Mouse (Mus musculus): Measurements from ENCODE around the gene Cd8a. TPM values are rescaled to one million over a fixed set of nuclear protein-coding genes. Genes with fewer than 3 reads are reported as not detected.
"Not testable (repeated sequence)": the region's sequence is repeated elsewhere in the genome, so short reads cannot be mapped to it uniquely, and the experiment has no call there.

Cd8a gene
- total RNA-seq (2021), result under 1 TPM; 0.13 to 0.25 TPM
- 0.26 and 0.72 TPM in 2 replicates for polyA plus RNA-seq (2012; rRNA removed)
- long read RNA-seq, result 0 reads

- WGBS, result 62% methylated on average over 14 of the region's 14 CpGs
- TF ChIP-seq CTCF (IDR thresholded peaks at IDR 0.05) (no peak), POLR2A (IDR thresholded peaks at IDR 0.05; ENCODE audit: insufficient read depth, low read depth, low read length) (no peak), EP300 (IDR thresholded peaks at IDR 0.05; ENCODE audit: insufficient read depth, low read depth, low read length) (no peak)
- intact Hi-C loops (cut with DNase I), result no loop called here
Measured at GRCm38 (mm10) chr6:71373249-71373775, at the start of gene Cd8a. Cd8a (plus strand) TSS chr6:71373427.

GRCm38 (mm10) chr6:71324816-71325215 lies 48.4 kb upstream of the Cd8a start:
- no peak for TF ChIP-seq CTCF (IDR thresholded peaks at IDR 0.05)
- TF ChIP-seq EP300 (IDR thresholded peaks at IDR 0.05; ENCODE audit: insufficient read depth, low read depth, low read length), result no peak
- TF ChIP-seq POLR2A (IDR thresholded peaks at IDR 0.05; ENCODE audit: insufficient read depth, low read depth, low read length), result no peak
- Histone ChIP-seq H3K27ac (no peak overlapping the region), H3K36me3 (ENCODE audit: control insufficient read depth, insufficient read depth, low read length) (no peaks in the 10 kb centered on the region), H3K27me3 (ENCODE audit: control insufficient read depth, insufficient read depth, low read length) (no peaks in the 10 kb centered on the region), H3K4me3 (no peak overlapping the region), H3K4me1 (ENCODE audit: control insufficient read depth, insufficient read depth, low read length) (no peaks in the 10 kb centered on the region), H3K9ac (ENCODE audit: low read depth, low read length) (no peak overlapping the region), H3K79me2 (replicated peaks; ENCODE audit: control insufficient read depth, insufficient read depth, low read length) (no peaks in the 10 kb centered on the region)
- no peak for DNase-seq
- intact Hi-C loops (cut with DNase I), result no loop called here
- 83% methylated on average over 9 of the region's 9 CpGs for WGBS

More at GRCm38 (mm10) chr6:71373249-71373775, at the start of gene Cd8a:
- Histone ChIP-seq H3K27ac (no peak within 1 kb of the TSS), H3K79me2 (replicated peaks; ENCODE audit: control insufficient read depth, insufficient read depth, low read length) (no peaks in the 10 kb centered on the region), H3K9ac (ENCODE audit: low read depth, low read length) (no peak within 1 kb of the TSS), H3K4me3 (no peak within 1 kb of the TSS), H3K36me3 (ENCODE audit: control insufficient read depth, insufficient read depth, low read length) (no peaks in the 10 kb centered on the region), H3K27me3 (ENCODE audit: control insufficient read depth, insufficient read depth, low read length) (no peaks in the 10 kb centered on the region), H3K4me1 (ENCODE audit: control insufficient read depth, insufficient read depth, low read length) (no peaks in the 10 kb centered on the region)
- DNase-seq, result no peak

GRCm38 (mm10) chr6:71329881-71330280 lies 43.3 kb upstream of the Cd8a start:
- H3K79me2 ChIP-seq (replicated peaks; ENCODE audit: control insufficient read depth, insufficient read depth, low read length), result no peaks in the 10 kb centered on the region
- no peak overlapping the region for H3K4me3 ChIP-seq
- no peaks in the 10 kb centered on the region for H3K27me3 ChIP-seq (ENCODE audit: control insufficient read depth, insufficient read depth, low read length)
- TF ChIP-seq CTCF (IDR thresholded peaks at IDR 0.05) (no peak), POLR2A (IDR thresholded peaks at IDR 0.05; ENCODE audit: insufficient read depth, low read depth, low read length) (no peak), EP300 (IDR thresholded peaks at IDR 0.05; ENCODE audit: insufficient read depth, low read depth, low read length) (no peak)
- 64% methylated on average over 6 of the region's 6 CpGs for WGBS
- H3K9ac ChIP-seq (ENCODE audit: low read depth, low read length), result no peak overlapping the region
- H3K36me3 ChIP-seq (ENCODE audit: control insufficient read depth, insufficient read depth, low read length), result no peaks in the 10 kb centered on the region
- intact Hi-C loops (cut with DNase I), result no loop called here
- H3K4me1 ChIP-seq (ENCODE audit: control insufficient read depth, insufficient read depth, low read length), result no peaks in the 10 kb centered on the region
- no peak overlapping the region for H3K27ac ChIP-seq
- no peak for DNase-seq

GRCm38 (mm10) chr6:71330486-71330885 lies 42.7 kb upstream of the Cd8a start:
- no peak for TF ChIP-seq POLR2A (IDR thresholded peaks at IDR 0.05; ENCODE audit: insufficient read depth, low read depth, low read length)
- TF ChIP-seq CTCF (IDR thresholded peaks at IDR 0.05), result no peak
- no peak for TF ChIP-seq EP300 (IDR thresholded peaks at IDR 0.05; ENCODE audit: insufficient read depth, low read depth, low read length)

DNA sequence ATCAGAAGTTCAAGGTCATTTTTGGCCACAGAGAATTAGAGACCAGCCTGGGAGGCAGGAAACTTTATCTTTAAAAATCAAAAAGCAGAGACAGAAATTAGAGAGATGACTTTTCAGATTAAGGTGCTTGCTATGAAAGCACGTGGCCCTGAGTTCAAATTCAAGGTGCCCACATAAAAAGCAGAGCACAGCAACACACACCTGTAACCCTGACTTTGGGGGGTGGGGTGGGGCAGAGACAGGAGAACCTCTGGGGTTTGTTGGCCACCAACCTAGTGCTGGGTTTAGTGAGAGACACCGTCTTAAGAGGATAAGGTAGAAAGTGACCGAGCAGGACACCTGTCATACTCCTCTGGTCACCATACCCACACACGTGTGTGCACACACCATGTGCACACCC lies 41.7 kb upstream of the Cd8a start:
- H3K36me3 ChIP-seq (ENCODE audit: control insufficient read depth, insufficient read depth, low read length); H3K4me1 ChIP-seq (ENCODE audit: control insufficient read depth, insufficient read depth, low read length); H3K9ac ChIP-seq (ENCODE audit: low read depth, low read length); H3K4me3 ChIP-seq; H3K27me3 ChIP-seq (ENCODE audit: control insufficient read depth, insufficient read depth, low read length); DNase-seq; intact Hi-C loops (cut with DNase I); H3K79me2 ChIP-seq (replicated peaks; ENCODE audit: control insufficient read depth, insufficient read depth, low read length); H3K27ac ChIP-seq: not testable (repeated sequence)
- 92% methylated on average over 2 of the region's 4 CpGs for WGBS

More at GRCm38 (mm10) chr6:71330486-71330885, 42.7 kb upstream of the Cd8a start:
- intact Hi-C loops (cut with DNase I), result no loop called here
- Histone ChIP-seq H3K27ac (no peak overlapping the region), H3K9ac (ENCODE audit: low read depth, low read length) (no peak overlapping the region), H3K4me1 (ENCODE audit: control insufficient read depth, insufficient read depth, low read length) (no peaks in the 10 kb centered on the region), H3K27me3 (ENCODE audit: control insufficient read depth, insufficient read depth, low read length) (no peaks in the 10 kb centered on the region), H3K36me3 (ENCODE audit: control insufficient read depth, insufficient read depth, low read length) (no peaks in the 10 kb centered on the region), H3K79me2 (replicated peaks; ENCODE audit: control insufficient read depth, insufficient read depth, low read length) (no peaks in the 10 kb centered on the region), H3K4me3 (no peak overlapping the region)
- no peak for DNase-seq
- WGBS, result 84% methylated on average over 7 of the region's 7 CpGs

DNA sequence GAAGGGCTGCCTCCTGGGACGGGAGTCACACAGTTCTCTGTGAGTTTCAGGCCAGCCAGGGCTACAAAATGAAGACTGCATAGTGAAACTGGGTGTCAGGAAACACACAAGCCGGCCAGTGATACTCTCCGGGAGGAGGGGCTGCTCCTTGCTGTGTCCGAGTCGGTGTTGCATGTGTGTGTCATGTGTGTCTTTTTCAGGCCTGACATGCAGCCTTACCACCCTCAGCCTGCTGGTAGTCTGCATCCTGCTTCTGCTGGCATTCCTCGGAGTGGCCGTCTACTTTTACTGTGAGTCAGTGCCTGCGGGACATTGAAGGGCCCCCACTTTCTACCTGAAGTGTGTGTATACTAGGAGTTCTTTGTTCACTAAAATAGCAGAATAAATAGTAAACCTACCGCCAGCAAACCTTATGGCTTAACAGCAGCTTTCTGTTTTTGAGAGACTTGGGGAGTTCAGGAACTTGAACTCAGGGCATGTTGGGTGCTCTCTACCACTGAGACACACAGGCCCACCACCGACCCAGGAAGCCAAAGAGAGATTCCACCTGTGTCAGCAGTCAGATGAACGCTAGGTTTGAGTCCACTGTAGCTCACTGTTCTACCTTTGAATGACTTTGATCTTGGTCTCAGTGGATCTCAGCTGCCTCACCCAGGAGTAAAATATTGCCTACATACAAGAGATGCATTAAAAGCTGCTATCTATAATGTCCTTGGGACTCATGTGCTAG lies 40.8 kb upstream of the Cd8a start:
- Histone ChIP-seq H3K79me2 (replicated peaks; ENCODE audit: control insufficient read depth, insufficient read depth, low read length) (no peaks in the 10 kb centered on the region), H3K9ac (ENCODE audit: low read depth, low read length) (no peak overlapping the region), H3K4me1 (ENCODE audit: control insufficient read depth, insufficient read depth, low read length) (no peaks in the 10 kb centered on the region), H3K27ac (no peak overlapping the region), H3K36me3 (ENCODE audit: control insufficient read depth, insufficient read depth, low read length) (no peaks in the 10 kb centered on the region), H3K27me3 (ENCODE audit: control insufficient read depth, insufficient read depth, low read length) (no peaks in the 10 kb centered on the region), H3K4me3 (no peak overlapping the region)
- WGBS, result 80% methylated on average over 11 of the region's 11 CpGs
- DNase-seq, result no peak
- no peak for TF ChIP-seq EP300 (IDR thresholded peaks at IDR 0.05; ENCODE audit: insufficient read depth, low read depth, low read length)
- TF ChIP-seq CTCF (IDR thresholded peaks at IDR 0.05), result no peak
- no peak for TF ChIP-seq POLR2A (IDR thresholded peaks at IDR 0.05; ENCODE audit: insufficient read depth, low read depth, low read length)
- intact Hi-C loops (cut with DNase I), result no loop called here

Data from heart, adult 2 months (tissue).